Mouse (Mus musculus) limb, embryonic 11.5 days (tissue): Measurements from ENCODE around the gene Pdia3. TPM values are rescaled to one million over a fixed set of nuclear protein-coding genes. Genes with fewer than 3 reads are reported as not detected.

Experiments
- ATAC-seq: fragments of 200-750 bp; cut with Nextera tagmentation; 2 replicates; pipeline ENCODE4 v1.8.0; 2017; ENCODE audit warnings: low read depth; ENCODE audit not compliant: insufficient number of reproducible peaks, low FRiP score, low TSS enrichment
- DNase-seq: peaks from one replicate; pipeline ENCODE4 v3.0.0-alpha.2; 2015; ENCODE audit warnings: low spot score
- H3K27ac ChIP-seq: fragments of 300-500 bp; sonication (generic); replicated peaks from 2 replicates; pipeline ENCODE4 v1.5.1; 2014; ENCODE audit warnings: low read depth, mild to moderate bottlenecking, low read length
- H3K27me3 ChIP-seq: fragments of 300-500 bp; sonication (generic); 2 replicates; pipeline ENCODE4 v1.6.1; 2014; ENCODE audit warnings: mild to moderate bottlenecking, low read length, mixed read lengths; ENCODE audit not compliant: control insufficient read depth, insufficient read depth
- H3K36me3 ChIP-seq: fragments of 300-500 bp; sonication (generic); 2 replicates; pipeline ENCODE4 v1.6.1; 2014; ENCODE audit warnings: mild to moderate bottlenecking, low read length, moderate library complexity, mixed read lengths; ENCODE audit not compliant: control insufficient read depth, insufficient read depth
- H3K4me1 ChIP-seq: fragments of 300-500 bp; sonication (generic); 2 replicates; pipeline ENCODE4 v1.6.1; 2014; ENCODE audit warnings: low read length, mixed read lengths; ENCODE audit not compliant: control insufficient read depth, insufficient read depth
- H3K4me2 ChIP-seq: fragments of 300-500 bp; sonication (generic); 2 replicates; pipeline ENCODE4 v1.6.1; 2014; ENCODE audit warnings: low read depth, mild to moderate bottlenecking, moderate library complexity; ENCODE audit not compliant: severe bottlenecking
- H3K4me3 ChIP-seq: fragments of 300-500 bp; sonication (generic); 2 replicates; pipeline ENCODE4 v1.5.1; 2014; ENCODE audit warnings: low read depth, low read length
- H3K9ac ChIP-seq: fragments of 300-500 bp; sonication (generic); 2 replicates; pipeline ENCODE4 v1.6.1; 2014; ENCODE audit warnings: mild to moderate bottlenecking, low read length
- H3K9me3 ChIP-seq: fragments of 300-500 bp; sonication (generic); 2 replicates; pipeline ENCODE4 v1.6.1; 2016; ENCODE audit warnings: low read length; ENCODE audit not compliant: control insufficient read depth
- WGBS: fragments of 180-500 bp; shearing (Covaris S2); extraction: QIAGEN DNeasy Blood & Tissue Kit; methylation state at CpG from one replicate; pipeline ENCODE4 v1.1.7; 2014; 5-methylcytosine and 5-hydroxymethylcytosine counted together
- polyA plus RNA-seq: library from polyadenylated mRNA; unstranded; fragments of >200 nt; fragmentation: Nextera tagmentation; extraction: Ambion mirVana; gene quantifications from 2 replicates; pipeline ENCODE4 v1.2.1, GENCODE M21; 2014

The Pdia3 gene
- polyA plus RNA-seq, 1 experiment from 2014 or later: 540 TPM

DNA sequence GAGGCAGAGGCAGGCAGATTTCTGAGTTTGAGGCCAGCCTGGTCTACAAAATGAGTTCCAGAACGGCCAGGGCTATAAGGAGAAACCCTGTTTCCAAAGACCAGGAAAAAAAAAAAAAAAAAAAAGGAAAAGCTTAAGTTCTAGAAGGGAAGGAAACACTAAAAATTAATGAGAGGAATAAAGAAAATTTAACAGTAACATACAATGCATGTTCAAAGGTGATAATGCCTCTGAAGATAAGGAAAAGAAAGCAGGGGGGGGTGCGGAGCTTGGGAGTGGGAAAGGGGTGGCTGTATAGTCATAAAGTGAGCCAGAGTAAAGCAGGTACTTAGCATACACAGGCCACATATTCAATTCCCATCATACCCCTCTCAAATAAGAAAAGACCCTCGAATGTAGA lies 31.5 kb downstream of the Pdia3 start:
- DNase-seq: no peak
- WGBS: 77% methylated on average over 3 of the region's 3 CpGs
- Histone ChIP-seq H3K27ac (no peak overlapping the region), H3K4me2 (no peak overlapping the region), H3K9me3 (no peaks in the 10 kb centered on the region), H3K36me3 (no peaks in the 10 kb centered on the region), H3K4me3 (no peak overlapping the region), H3K9ac (no peak overlapping the region), H3K4me1 (peaks cover 9% of the 10 kb centered on the region), H3K27me3 (no peaks in the 10 kb centered on the region)
- ATAC-seq: no peak

DNA sequence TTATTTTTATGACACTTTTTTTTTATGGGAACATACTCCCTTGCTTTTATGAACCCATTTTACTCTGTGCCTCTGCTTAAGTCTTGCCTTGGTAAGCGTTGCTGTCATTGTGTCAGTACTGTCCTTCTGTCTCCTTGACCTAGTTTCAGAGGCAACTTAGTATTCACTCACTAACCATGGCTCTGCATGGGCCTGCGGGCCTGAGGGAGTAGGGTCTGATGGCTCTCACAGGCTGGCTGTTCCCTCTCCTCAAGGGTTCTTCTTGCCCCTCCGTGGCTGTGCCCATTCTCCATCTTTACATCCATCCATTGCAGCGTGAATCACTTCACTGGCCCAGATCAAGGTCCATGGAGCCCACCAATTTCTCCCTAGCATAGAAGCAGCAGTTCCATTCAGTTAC lies 32.9 kb downstream of the Pdia3 start:
- DNase-seq (no peak), ATAC-seq (no peak)
- no peaks in the 10 kb centered on the region for H3K36me3 ChIP-seq
- H3K4me1 ChIP-seq: peaks cover 18% of the 10 kb centered on the region
- H3K27me3 ChIP-seq: no peaks in the 10 kb centered on the region
- no peak overlapping the region for H3K4me3 ChIP-seq
- no peaks in the 10 kb centered on the region for H3K9me3 ChIP-seq
- WGBS: 73% methylated on average over 4 of the region's 4 CpGs
- H3K4me2 ChIP-seq: no peak overlapping the region
- no peak overlapping the region for H3K27ac ChIP-seq
- no peak overlapping the region for H3K9ac ChIP-seq

DNA sequence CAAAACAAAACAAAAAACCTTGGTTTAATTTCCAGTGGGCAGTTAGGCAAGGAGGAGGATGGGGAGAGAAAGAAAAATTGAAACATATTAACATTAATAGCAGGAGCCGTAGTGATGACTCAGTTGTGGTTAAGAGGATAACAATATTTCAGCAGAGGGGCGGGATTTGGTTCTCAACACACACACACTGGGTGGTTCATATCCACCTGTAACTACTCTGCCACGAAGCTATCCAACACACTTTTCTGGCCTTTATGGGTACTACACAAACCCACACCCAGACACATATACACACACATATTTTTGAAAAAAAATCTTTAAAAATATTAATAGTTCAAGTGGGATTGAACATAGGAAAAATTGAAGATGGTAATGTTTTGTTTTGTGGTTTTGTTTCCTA lies 33.4 kb downstream of the Pdia3 start:
- H3K27me3 ChIP-seq: no peaks in the 10 kb centered on the region
- WGBS: 87% methylated on average over 3 of the region's 3 CpGs
- no peak overlapping the region for H3K9ac ChIP-seq
- H3K36me3 ChIP-seq: no peaks in the 10 kb centered on the region
- H3K27ac ChIP-seq: no peak overlapping the region
- peaks cover 14% of the 10 kb centered on the region for H3K4me1 ChIP-seq
- H3K4me3 ChIP-seq: no peak overlapping the region
- no peak for ATAC-seq
- DNase-seq: no peak
- no peak overlapping the region for H3K4me2 ChIP-seq
- no peaks in the 10 kb centered on the region for H3K9me3 ChIP-seq

DNA sequence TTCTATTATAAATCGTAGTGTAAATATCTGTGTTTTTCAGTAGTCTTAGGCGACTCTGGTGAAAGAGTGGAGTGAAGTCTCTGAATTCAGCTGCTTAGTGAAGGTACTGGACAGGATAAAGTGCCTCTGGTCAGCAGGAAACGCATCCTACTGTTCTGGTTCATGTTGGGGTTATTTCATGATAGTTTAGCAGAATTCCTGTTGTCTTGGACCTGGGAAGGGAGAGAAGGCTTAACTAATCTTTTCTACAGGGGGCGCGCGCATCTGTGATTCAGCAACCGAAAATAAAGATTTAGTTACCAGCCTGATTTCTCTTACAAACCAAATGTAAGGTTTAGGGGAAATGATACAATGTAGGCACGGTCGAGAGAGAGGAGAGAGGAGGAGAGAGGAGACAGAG lies 34.6 kb downstream of the Pdia3 start:
- Histone ChIP-seq H3K4me1 (peaks cover 13% of the 10 kb centered on the region), H3K4me3 (peak overlapping the region; percentile 100), H3K4me2 (peak overlapping the region; percentile 72), H3K27ac (peak overlapping the region; percentile 68), H3K9ac (peak overlapping the region; percentile 49; the same call in 1 of the 2 replicates), H3K27me3 (no peaks in the 10 kb centered on the region), H3K9me3 (no peaks in the 10 kb centered on the region), H3K36me3 (peaks cover 4% of the 10 kb centered on the region; the same call in 1 of the 2 replicates)
- ATAC-seq: no peak
- 17% methylated on average over 9 of the region's 9 CpGs for WGBS
- DNase-seq: peak; percentile 43

DNA sequence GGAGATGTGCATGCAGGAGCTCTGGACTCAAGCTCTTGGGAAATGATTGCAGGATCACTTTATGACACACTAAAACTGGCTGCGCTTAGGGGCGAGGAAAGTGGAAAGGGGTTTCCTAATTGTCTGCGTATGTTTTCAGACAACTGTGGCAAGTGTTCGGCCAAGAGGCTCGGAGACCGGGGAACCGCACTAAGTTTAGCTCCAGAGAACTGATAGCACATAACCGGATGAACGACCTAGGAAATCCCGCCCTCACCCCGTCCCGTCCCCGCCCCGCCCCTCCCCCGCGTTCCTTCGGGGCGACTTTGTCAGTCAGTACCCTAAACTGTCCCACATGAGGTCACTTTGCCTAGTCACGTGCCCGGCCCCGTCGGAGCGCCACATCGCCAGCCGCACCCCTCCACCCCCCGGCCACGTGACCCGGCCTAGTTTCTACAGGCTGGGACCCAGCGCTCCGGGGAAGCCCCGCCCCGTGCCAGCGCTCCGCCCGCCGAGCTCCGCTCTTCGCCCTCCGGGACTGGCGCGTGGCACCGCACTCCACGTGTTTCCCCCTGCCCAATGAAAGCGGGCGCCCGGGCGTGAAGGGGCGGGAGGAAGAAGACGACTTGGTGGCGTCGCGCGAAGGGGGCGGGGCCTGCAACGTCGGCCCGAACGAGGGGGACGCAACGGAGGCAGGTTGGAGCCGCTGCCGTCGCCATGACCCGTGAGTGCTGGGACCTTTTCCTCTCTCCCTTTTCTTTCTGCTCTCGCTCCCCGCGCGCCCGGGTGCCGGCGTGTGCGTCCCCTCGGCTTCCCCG lies 35.4 kb downstream of the Pdia3 start, which contains the start of gene Serf2:
Gene Serf2 (plus strand): TSS at position 457 of the 797 bp plus-strand sequence.
- peak within 1 kb of the TSS; percentile 85 for H3K4me2 ChIP-seq
- H3K4me1 ChIP-seq: peaks cover 13% of the 10 kb centered on the region
- peak; percentile 99 for DNase-seq
- H3K27me3 ChIP-seq: no peaks in the 10 kb centered on the region
- peaks cover 5% of the 10 kb centered on the region; the same call in 1 of the 2 replicates for H3K36me3 ChIP-seq
- WGBS: under 1% methylated on average over 64 of the region's 74 CpGs
- H3K9ac ChIP-seq: peak within 1 kb of the TSS; percentile 94
- H3K9me3 ChIP-seq: no peaks in the 10 kb centered on the region
- H3K4me3 ChIP-seq: peak within 1 kb of the TSS; percentile 100
- peak; percentile 98 for ATAC-seq
- H3K27ac ChIP-seq: peak within 1 kb of the TSS; percentile 90

DNA sequence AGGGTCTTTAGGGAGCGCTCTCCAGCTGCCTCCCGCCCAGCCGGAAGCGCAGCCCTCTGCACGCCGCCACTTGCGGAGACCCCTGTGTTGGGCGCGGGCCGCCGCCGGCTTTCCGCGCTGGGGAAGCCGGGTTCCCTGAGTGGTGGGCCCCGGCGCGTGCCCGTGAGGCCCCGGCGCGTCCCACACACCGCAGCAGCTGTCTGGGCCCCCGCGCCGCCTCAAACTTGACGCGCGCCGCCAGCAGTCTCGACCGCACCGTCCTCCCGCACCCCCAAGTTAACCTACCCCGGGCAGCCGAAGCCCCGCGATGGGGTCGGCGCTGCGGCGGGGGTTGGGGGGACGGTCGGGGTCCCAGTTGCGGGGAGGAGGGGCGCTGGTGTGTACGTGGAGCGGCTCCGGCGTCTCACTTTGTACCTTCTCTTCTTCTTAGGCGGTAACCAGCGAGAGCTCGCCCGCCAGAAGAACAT lies 36.0 kb downstream of the Pdia3 start:
- DNase-seq (peak; percentile 54), ATAC-seq (peak; percentile 0)
- Histone ChIP-seq H3K27ac (peak overlapping the region; percentile 90; the same call in 1 of the 2 replicates), H3K9ac (peak overlapping the region; percentile 94), H3K27me3 (no peaks in the 10 kb centered on the region), H3K36me3 (peaks cover 7% of the 10 kb centered on the region; the same call in 1 of the 2 replicates), H3K9me3 (no peaks in the 10 kb centered on the region), H3K4me1 (peaks cover 13% of the 10 kb centered on the region), H3K4me3 (peak overlapping the region; percentile 100), H3K4me2 (peak overlapping the region; percentile 85)
- WGBS: under 1% methylated on average over 53 of the region's 54 CpGs

DNA sequence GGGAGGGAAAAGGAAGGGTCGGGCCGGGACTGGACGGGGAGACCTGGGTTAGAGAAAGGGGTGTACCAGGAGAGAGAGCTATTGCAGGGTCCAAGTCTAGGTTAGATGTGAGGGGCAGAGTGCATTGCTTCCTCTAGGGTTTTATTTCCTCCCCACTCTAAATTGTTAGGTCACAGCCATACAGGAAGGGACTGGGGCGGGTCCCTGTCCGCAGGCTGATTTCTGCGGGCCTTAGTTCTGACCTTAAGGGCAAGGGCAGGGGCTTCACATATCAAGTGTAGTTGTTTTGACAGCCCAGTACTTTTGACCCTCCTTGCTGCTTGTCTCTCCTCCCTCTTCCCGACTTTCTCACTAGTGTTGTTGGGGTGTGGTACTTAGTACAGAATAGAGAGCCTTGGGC lies 36.5 kb downstream of the Pdia3 start:
- Histone ChIP-seq H3K9ac (peak overlapping the region; percentile 94), H3K4me2 (peak overlapping the region; percentile 85), H3K4me3 (peak overlapping the region; percentile 100), H3K27me3 (no peaks in the 10 kb centered on the region), H3K27ac (no peak overlapping the region), H3K9me3 (no peaks in the 10 kb centered on the region), H3K4me1 (peaks cover 13% of the 10 kb centered on the region), H3K36me3 (peaks cover 7% of the 10 kb centered on the region; the same call in 1 of the 2 replicates)
- DNase-seq (no peak), ATAC-seq (no peak)
- WGBS: 1% methylated on average over 7 of the region's 7 CpGs

DNA sequence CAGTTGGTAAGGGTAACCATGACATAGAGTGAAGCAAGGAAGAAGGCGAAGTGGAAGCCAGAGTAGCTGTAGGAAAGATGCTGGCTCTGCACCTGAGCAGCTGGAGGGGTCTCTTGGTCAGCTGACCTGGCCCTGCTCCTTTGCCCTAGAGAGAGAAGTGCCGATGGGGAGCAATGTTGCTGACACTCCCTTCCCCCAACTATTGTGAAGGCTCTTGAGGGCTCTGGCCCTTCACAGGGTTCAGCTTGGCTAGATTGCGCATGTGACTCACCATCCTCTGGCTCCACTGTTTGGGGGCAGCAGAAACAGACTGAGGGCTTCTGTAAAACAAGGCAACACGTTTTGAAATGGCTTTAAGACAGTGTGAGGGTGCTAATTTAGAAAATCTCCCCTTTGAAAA lies 38.8 kb downstream of the Pdia3 start:
- H3K36me3 ChIP-seq: peaks cover 7% of the 10 kb centered on the region; the same call in 1 of the 2 replicates
- no peak overlapping the region for H3K27ac ChIP-seq
- H3K27me3 ChIP-seq: no peaks in the 10 kb centered on the region
- H3K4me3 ChIP-seq: no peak overlapping the region
- H3K9ac ChIP-seq: no peak overlapping the region
- DNase-seq: no peak
- no peak overlapping the region for H3K4me2 ChIP-seq
- peaks cover 13% of the 10 kb centered on the region for H3K4me1 ChIP-seq
- no peaks in the 10 kb centered on the region for H3K9me3 ChIP-seq
- 87% methylated on average over 4 of the region's 4 CpGs for WGBS
- ATAC-seq: no peak
